Mouse (Mus musculus): Measurements from ENCODE around the gene Gabbr2. TPM values are rescaled to one million over a fixed set of nuclear protein-coding genes. Genes with fewer than 3 reads are reported as not detected.

Gabbr2 gene
- polyA plus RNA-seq, 1 experiment from 2014 or later = 0.05 TPM

- H3K4me1 ChIP-seq = peaks cover 38% of the 10 kb centered on the region
- no peaks in the 10 kb centered on the region for H3K9me3 ChIP-seq
- no peak overlapping the region for H3K9ac ChIP-seq
- no peak overlapping the region; the same call in 1 of the 2 replicates for H3K27ac ChIP-seq (replicated peaks)
- WGBS = 43% methylated on average over 9 of the region's 9 CpGs
- H3K36me3 ChIP-seq = no peaks in the 10 kb centered on the region
- no peak overlapping the region for H3K4me2 ChIP-seq
- 0 out of 2 replicates have a peak, but pooled peaks cover 3% of the 10 kb centered on the region for H3K27me3 ChIP-seq (replicated peaks)
- ATAC-seq (ENCODE audit: extremely low read depth, insufficient number of reproducible peaks, low FRiP score, low TSS enrichment) = no peak
- H3K4me3 ChIP-seq = no peak overlapping the region
These were observed 200.9 kb downstream of the Gabbr2 start for GRCm38 (mm10) chr4:46790609-46791267.

- no peak overlapping the region for H3K4me2 ChIP-seq
- no peaks in the 10 kb centered on the region for H3K36me3 ChIP-seq
- 0 out of 2 replicates have a peak, but pooled peaks cover 7% of the 10 kb centered on the region for H3K27me3 ChIP-seq (replicated peaks)
- H3K9me3 ChIP-seq = no peaks in the 10 kb centered on the region
- no peak overlapping the region for H3K4me3 ChIP-seq
- H3K9ac ChIP-seq = no peak overlapping the region
- ATAC-seq (ENCODE audit: extremely low read depth, insufficient number of reproducible peaks, low FRiP score, low TSS enrichment) = no peak
- 85% methylated on average over 14 of the region's 14 CpGs for WGBS
- no peaks in the 10 kb centered on the region for H3K4me1 ChIP-seq
- H3K27ac ChIP-seq (replicated peaks) = no peak overlapping the region
These were observed 207.1 kb downstream of the Gabbr2 start for GRCm38 (mm10) chr4:46784430-46785049.

DNA sequence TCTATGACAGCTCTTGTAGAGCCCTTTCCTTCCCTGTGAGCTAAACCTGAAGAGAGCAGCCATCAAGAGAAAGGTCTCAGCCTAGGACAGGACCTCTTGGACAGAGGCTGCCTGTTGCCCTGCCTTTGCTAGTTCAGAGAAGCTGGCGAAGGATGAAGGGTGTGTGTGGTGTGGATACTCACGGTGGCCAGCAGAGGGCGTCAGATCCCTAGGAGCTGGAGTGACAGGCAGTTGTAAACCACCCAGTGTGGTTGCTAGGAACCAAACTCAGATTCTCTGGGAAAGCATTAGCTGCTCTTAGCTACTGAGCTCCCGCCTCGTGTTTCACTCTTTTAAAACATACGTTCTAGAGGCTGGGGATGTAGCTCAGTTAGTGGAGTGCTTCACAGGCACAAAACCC lies 210.6 kb downstream of the Gabbr2 start:
- Histone ChIP-seq H3K4me1 (no peaks in the 10 kb centered on the region), H3K9ac (no peak overlapping the region), H3K4me2 (no peak overlapping the region), H3K4me3 (no peak overlapping the region), H3K9me3 (no peaks in the 10 kb centered on the region), H3K36me3 (no peaks in the 10 kb centered on the region), H3K27me3 (replicated peaks) (peaks cover 15% of the 10 kb centered on the region), H3K27ac (replicated peaks) (no peak overlapping the region)
- no peak for ATAC-seq (ENCODE audit: extremely low read depth, insufficient number of reproducible peaks, low FRiP score, low TSS enrichment)
- 63% methylated on average over 6 of the region's 6 CpGs for WGBS

DNA sequence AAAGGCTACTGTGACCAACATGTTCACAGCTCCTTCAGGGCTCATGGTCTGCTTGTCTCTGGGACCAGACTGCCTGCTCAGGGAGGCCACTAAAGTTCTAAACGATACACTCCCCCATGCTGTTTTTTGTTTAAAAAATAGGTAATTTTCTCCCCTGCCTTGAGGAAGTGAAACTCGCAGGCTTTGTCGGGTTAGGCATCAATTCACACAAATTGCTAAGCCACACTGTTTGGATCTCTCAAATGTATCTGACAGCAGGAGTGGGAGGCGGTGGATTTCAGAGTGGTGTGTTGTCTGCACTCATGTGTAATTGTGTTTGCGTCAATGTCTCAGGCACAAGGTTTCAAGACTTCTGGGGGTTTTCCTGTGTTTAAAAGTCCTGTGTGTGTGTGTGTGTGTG lies 215.7 kb downstream of the Gabbr2 start:
- ATAC-seq (ENCODE audit: extremely low read depth, insufficient number of reproducible peaks, low FRiP score, low TSS enrichment) = no peak
- H3K4me2 ChIP-seq = no peak overlapping the region
- no peaks in the 10 kb centered on the region for H3K36me3 ChIP-seq
- H3K4me3 ChIP-seq = no peak overlapping the region
- H3K27me3 ChIP-seq (replicated peaks) = peaks cover 49% of the 10 kb centered on the region
- 74% methylated on average over 5 of the region's 5 CpGs for WGBS
- H3K27ac ChIP-seq (replicated peaks) = no peak overlapping the region
- H3K9ac ChIP-seq = no peak overlapping the region
- H3K4me1 ChIP-seq = peaks cover 6% of the 10 kb centered on the region
- no peaks in the 10 kb centered on the region for H3K9me3 ChIP-seq

- Histone ChIP-seq H3K36me3 (no peaks in the 10 kb centered on the region), H3K27me3 (replicated peaks) (peaks cover 60% of the 10 kb centered on the region), H3K4me3 (no peak overlapping the region), H3K27ac (replicated peaks) (no peak overlapping the region), H3K9ac (no peak overlapping the region), H3K4me2 (no peak overlapping the region), H3K4me1 (peaks cover 6% of the 10 kb centered on the region), H3K9me3 (no peaks in the 10 kb centered on the region)
- ATAC-seq (ENCODE audit: extremely low read depth, insufficient number of reproducible peaks, low FRiP score, low TSS enrichment) = no peak
- WGBS = 22% methylated on average over 14 of the region's 14 CpGs
These were observed 217.0 kb downstream of the Gabbr2 start for GRCm38 (mm10) chr4:46774652-46775051.

DNA sequence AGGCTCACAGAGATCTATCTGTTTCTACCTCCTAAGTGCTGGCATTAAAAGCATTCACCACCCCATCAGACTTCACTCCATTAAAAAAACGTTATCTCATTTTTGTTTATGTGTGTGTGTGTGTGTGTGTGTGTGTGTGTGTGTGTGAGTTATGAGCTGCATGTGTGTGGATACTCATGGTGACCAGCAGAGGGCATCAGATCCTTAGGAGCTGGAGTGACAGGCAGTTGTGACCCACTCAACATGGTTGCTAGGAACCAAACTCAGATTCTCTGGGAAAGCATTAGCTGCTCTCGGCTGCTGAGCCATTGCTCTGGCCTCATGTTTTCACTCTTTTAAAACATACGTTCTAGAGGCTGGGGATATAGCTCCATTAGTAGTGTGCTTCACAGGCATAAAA lies 218.4 kb downstream of the Gabbr2 start:
- H3K36me3 ChIP-seq = no peaks in the 10 kb centered on the region
- H3K9me3 ChIP-seq = no peaks in the 10 kb centered on the region
- no peak overlapping the region for H3K4me3 ChIP-seq
- H3K27me3 ChIP-seq (replicated peaks) = peaks cover 58% of the 10 kb centered on the region
- no peak overlapping the region for H3K4me2 ChIP-seq
- no peak for ATAC-seq (ENCODE audit: extremely low read depth, insufficient number of reproducible peaks, low FRiP score, low TSS enrichment)
- H3K9ac ChIP-seq = no peak overlapping the region
- H3K27ac ChIP-seq (replicated peaks) = no peak overlapping the region
- 74% methylated on average over 3 of the region's 3 CpGs for WGBS
- H3K4me1 ChIP-seq = peaks cover 6% of the 10 kb centered on the region

GRCm38 (mm10) chr4:46772591-46772990 lies 219.1 kb downstream of the Gabbr2 start:
- H3K4me1 ChIP-seq = peaks cover 6% of the 10 kb centered on the region
- H3K9me3 ChIP-seq = no peaks in the 10 kb centered on the region
- H3K36me3 ChIP-seq = no peaks in the 10 kb centered on the region
- no peak overlapping the region for H3K27ac ChIP-seq (replicated peaks)
- no peak overlapping the region for H3K4me2 ChIP-seq
- no peak overlapping the region for H3K4me3 ChIP-seq
- peaks cover 60% of the 10 kb centered on the region for H3K27me3 ChIP-seq (replicated peaks)
- ATAC-seq (ENCODE audit: extremely low read depth, insufficient number of reproducible peaks, low FRiP score, low TSS enrichment) = no peak
- H3K9ac ChIP-seq = no peak overlapping the region
- WGBS = 64% methylated on average over 2 of the region's 2 CpGs

- Histone ChIP-seq H3K9ac (no peak overlapping the region), H3K4me1 (peaks cover 6% of the 10 kb centered on the region), H3K27ac (replicated peaks) (no peak overlapping the region), H3K27me3 (replicated peaks) (peaks cover 67% of the 10 kb centered on the region), H3K4me2 (no peak overlapping the region), H3K4me3 (no peak overlapping the region), H3K36me3 (no peaks in the 10 kb centered on the region), H3K9me3 (no peaks in the 10 kb centered on the region)
- WGBS = 73% methylated on average over 12 of the region's 12 CpGs
- no peak for ATAC-seq (ENCODE audit: extremely low read depth, insufficient number of reproducible peaks, low FRiP score, low TSS enrichment)
These were observed 220.6 kb downstream of the Gabbr2 start for GRCm38 (mm10) chr4:46771116-46771515.

GRCm38 (mm10) chr4:46770635-46771034 lies 221.0 kb downstream of the Gabbr2 start:
- Histone ChIP-seq H3K4me3 (no peak overlapping the region), H3K27ac (replicated peaks) (no peak overlapping the region), H3K9me3 (no peaks in the 10 kb centered on the region), H3K4me1 (peaks cover 6% of the 10 kb centered on the region), H3K9ac (no peak overlapping the region), H3K27me3 (replicated peaks) (peaks cover 64% of the 10 kb centered on the region), H3K36me3 (no peaks in the 10 kb centered on the region), H3K4me2 (no peak overlapping the region)
- 68% methylated on average over 2 of the region's 2 CpGs for WGBS
- ATAC-seq (ENCODE audit: extremely low read depth, insufficient number of reproducible peaks, low FRiP score, low TSS enrichment) = no peak

- Histone ChIP-seq H3K4me2 (no peak overlapping the region), H3K9ac (no peak overlapping the region), H3K27ac (replicated peaks) (no peak overlapping the region), H3K9me3 (no peaks in the 10 kb centered on the region), H3K4me3 (no peak overlapping the region), H3K27me3 (replicated peaks) (peaks cover 59% of the 10 kb centered on the region), H3K4me1 (peaks cover 6% of the 10 kb centered on the region), H3K36me3 (no peaks in the 10 kb centered on the region)
- WGBS = 77% methylated on average over 8 of the region's 8 CpGs
- ATAC-seq (ENCODE audit: extremely low read depth, insufficient number of reproducible peaks, low FRiP score, low TSS enrichment) = no peak
These were observed 221.6 kb downstream of the Gabbr2 start for GRCm38 (mm10) chr4:46770090-46770489.

GRCm38 (mm10) chr4:46766326-46766725 lies 225.3 kb downstream of the Gabbr2 start:
- no peak overlapping the region for H3K27ac ChIP-seq (replicated peaks)
- no peak overlapping the region for H3K9ac ChIP-seq
- H3K4me2 ChIP-seq = no peak overlapping the region
- H3K9me3 ChIP-seq = no peaks in the 10 kb centered on the region
- WGBS = 72% methylated on average over 7 of the region's 7 CpGs
- no peaks in the 10 kb centered on the region for H3K4me1 ChIP-seq
- no peak overlapping the region for H3K4me3 ChIP-seq
- no peaks in the 10 kb centered on the region for H3K36me3 ChIP-seq
- H3K27me3 ChIP-seq (replicated peaks) = peaks cover 46% of the 10 kb centered on the region
- ATAC-seq (ENCODE audit: extremely low read depth, insufficient number of reproducible peaks, low FRiP score, low TSS enrichment) = no peak

GRCm38 (mm10) chr4:46759838-46760237 lies 231.8 kb downstream of the Gabbr2 start:
- Histone ChIP-seq H3K9me3 (no peaks in the 10 kb centered on the region), H3K9ac (no peak overlapping the region), H3K4me2 (no peak overlapping the region), H3K36me3 (no peaks in the 10 kb centered on the region), H3K4me3 (no peak overlapping the region), H3K27me3 (replicated peaks) (peaks cover 18% of the 10 kb centered on the region), H3K27ac (replicated peaks) (no peak overlapping the region), H3K4me1 (peaks cover 3% of the 10 kb centered on the region; the same call in 1 of the 2 replicates)
- WGBS = 55% methylated on average over 1 of the region's 1 CpGs
- no peak for ATAC-seq (ENCODE audit: extremely low read depth, insufficient number of reproducible peaks, low FRiP score, low TSS enrichment)
